Mouse (Mus musculus) gastrocnemius, adult 2 months (tissue): ENCODE data around the gene Psmb9. TPM values are rescaled to one million over a fixed set of nuclear protein-coding genes. Genes with fewer than 3 reads are reported as not detected.

Experiments
- DNase-seq: peaks from one replicate; pipeline ENCODE4 v3.0.0; 2022
- H3K27ac ChIP-seq: fragments of 200-600 bp; 2 replicates; pipeline ENCODE4 v1.8.1; 2022; ENCODE audit warnings: mild to moderate bottlenecking
- H3K4me3 ChIP-seq: fragments of 200-600 bp; 2 replicates; pipeline ENCODE4 v1.8.1; 2022; ENCODE audit warnings: mild to moderate bottlenecking, moderate library complexity
- CTCF ChIP-seq: fragments of 200-600 bp; IDR thresholded peaks from 2 replicates; pipeline ENCODE4 v1.8.1; 2022; ENCODE audit warnings: antibody characterized with exemption, mild to moderate bottlenecking, moderate library complexity
- intact Hi-C: fragments of 180-260 bp; cut with DNase I; formaldehyde crosslinking; loops from one replicate; pipeline ENCODE4 v1.15.1; 2025
- total RNA-seq, 2 experiments: library from RNA; stranded (reverse); gene quantifications; 2 replicates each; pipeline ENCODE4 v1.2.3; 2021

Psmb9 gene
- total RNA-seq, 2 experiments from 2014 or later: 1.4 to 1.7 TPM

DNA sequence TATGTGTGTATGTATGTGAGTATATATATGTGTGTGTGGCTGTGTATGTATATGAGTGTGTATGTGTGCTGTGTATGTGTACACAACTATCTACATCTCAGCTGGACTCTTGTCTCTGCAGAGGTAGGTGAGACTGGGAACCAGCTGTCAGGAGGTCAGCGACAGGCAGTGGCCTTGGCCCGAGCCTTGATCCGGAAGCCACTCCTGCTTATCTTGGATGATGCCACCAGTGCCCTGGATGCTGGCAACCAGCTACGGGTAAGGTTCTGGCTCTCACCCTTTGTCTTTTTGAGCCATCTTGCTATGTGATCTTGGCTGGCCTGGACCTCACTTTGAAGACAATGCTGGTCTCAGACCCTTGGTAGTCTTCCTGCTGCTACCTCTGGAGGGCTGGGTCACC is 7.2 kb upstream of the Psmb9 start:
- no peak overlapping the region for H3K4me3 ChIP-seq
- intact Hi-C loops: no loop called here
- TF ChIP-seq CTCF: no peak
- no peak for DNase-seq
- H3K27ac ChIP-seq: no peak overlapping the region

DNA sequence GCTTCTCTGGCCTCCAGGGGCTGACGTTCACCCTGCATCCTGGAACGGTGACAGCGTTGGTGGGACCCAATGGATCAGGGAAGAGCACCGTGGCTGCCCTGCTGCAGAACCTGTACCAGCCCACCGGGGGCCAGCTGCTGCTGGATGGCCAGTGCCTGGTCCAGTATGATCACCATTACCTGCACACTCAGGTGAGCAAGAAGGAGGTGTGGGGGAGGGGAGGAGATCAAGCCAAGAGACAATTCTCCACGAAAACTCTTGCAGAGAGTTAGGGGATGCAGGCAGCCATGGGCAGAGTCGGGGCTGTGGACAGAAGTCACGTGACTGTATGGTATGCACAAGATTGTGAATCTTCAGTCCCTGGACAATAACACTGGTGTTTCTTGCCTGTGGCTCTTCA is 5.9 kb upstream of the Psmb9 start:
- H3K4me3 ChIP-seq: no peak overlapping the region
- intact Hi-C loops: no loop called here

DNA sequence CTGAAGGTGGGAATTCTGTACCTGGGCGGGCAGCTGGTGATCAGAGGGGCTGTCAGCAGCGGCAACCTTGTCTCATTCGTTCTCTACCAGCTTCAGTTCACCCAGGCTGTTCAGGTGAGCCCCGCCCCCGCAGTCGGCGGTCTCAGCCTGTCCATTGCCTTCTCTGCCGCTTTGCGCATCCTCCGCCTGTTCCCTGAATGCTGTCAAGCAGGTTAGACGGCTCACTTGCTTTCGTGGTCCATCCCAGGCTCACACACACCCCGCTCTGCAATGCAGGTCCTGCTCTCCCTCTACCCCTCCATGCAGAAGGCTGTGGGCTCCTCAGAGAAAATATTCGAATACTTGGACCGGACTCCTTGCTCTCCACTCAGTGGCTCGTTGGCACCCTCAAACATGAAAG is 5.3 kb upstream of the Psmb9 start:
- H3K4me3 ChIP-seq: no peak overlapping the region

More for the DNA sequence above, 5.9 kb upstream of the Psmb9 start:
- TF ChIP-seq CTCF: no peak
- DNase-seq: no peak
- H3K27ac ChIP-seq: no peak overlapping the region

DNA sequence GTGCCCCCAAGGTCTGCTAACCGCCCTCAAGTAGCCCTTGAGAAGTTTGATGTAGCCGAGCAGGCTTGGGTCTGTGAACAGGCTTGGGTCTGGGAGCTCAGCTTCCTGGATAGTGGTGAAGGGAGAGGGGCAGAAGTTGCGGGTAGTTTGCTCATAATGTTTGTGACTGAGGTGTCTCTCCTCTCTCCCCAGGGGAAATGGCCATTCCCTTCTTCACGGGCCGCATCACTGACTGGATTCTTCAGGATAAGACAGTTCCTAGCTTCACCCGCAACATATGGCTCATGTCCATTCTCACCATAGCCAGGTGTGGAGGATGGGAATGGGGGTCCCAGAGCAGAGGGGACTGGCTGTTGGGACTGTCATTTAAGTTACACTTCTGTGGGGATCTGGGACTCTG is 1.4 kb upstream of the Psmb9 start:
- intact Hi-C loops: no loop called here
- DNase-seq: no peak
- Histone ChIP-seq H3K4me3 (no peak overlapping the region; the same call in 1 of the 2 replicates), H3K27ac (no peak overlapping the region)
- no peak for TF ChIP-seq CTCF

More for the DNA sequence above, 5.3 kb upstream of the Psmb9 start:
- no peak for DNase-seq
- no peak for TF ChIP-seq CTCF
- intact Hi-C loops: no loop called here
- H3K27ac ChIP-seq: no peak overlapping the region

DNA sequence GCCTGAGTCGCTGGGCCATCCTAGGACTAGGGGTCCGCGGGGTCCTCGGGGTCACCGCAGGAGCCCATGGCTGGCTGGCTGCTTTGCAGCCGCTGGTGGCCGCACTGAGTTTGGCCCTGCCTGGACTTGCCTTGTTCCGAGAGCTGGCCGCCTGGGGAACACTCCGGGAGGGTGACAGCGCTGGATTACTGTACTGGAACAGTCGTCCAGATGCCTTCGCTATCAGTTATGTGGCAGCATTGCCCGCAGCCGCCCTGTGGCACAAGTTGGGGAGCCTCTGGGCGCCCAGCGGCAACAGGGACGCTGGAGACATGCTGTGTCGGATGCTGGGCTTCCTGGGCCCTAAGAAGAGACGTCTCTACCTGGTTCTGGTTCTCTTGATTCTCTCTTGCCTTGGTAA is 446 bp upstream of the Psmb9 start:
- TF ChIP-seq CTCF: no peak
- no peak for DNase-seq
- Histone ChIP-seq H3K4me3 (peak overlapping the region; percentile 88), H3K27ac (peak overlapping the region; percentile 89)
- intact Hi-C loops: no loop called here

DNA sequence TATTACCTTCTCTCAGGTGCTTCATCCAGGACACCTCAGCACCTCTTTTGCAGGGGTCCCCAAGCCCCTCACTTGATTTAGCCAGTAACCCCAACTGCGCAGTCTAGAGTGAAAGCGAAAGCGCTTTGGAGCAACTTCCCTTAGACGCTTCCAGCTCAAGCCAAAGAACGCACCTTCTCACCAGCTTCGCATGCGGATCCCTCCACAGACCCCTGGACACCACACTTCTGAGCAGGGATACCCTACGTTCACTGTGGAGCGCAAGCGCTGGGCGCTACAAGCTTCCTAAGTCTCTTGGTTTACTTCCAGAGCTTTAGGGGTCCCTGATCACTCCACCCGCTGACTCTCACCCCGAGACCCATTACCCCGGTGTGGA is 691 bp downstream of the Psmb9 start:
- intact Hi-C loops: no loop called here
- H3K27ac ChIP-seq: peak overlapping the region; percentile 89
- peak overlapping the region; percentile 88 for H3K4me3 ChIP-seq
- no peak for TF ChIP-seq CTCF
- no peak for DNase-seq

DNA sequence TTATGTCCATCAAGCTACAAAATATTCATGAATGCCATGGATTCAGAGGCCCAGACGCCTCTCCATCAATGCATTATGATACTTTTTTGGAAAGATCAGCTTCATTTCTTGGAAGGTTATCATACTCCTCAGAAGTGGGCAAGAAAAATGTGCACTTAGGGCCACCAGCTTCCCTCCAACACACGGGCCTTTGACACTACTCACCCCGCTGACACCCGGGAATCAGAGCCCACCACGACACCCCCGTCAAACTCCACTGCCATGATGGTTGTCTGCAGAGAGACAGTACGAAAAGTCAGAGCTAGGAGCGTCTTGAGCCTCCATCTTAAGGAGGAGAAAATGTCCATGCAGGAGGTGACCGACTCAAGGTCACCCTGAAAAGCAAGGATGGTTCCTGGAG is 2.0 kb downstream of the Psmb9 start:
- DNase-seq: no peak
- TF ChIP-seq CTCF: no peak
- no peak overlapping the region for H3K4me3 ChIP-seq
- no peak overlapping the region for H3K27ac ChIP-seq
- intact Hi-C loops: no loop called here

DNA sequence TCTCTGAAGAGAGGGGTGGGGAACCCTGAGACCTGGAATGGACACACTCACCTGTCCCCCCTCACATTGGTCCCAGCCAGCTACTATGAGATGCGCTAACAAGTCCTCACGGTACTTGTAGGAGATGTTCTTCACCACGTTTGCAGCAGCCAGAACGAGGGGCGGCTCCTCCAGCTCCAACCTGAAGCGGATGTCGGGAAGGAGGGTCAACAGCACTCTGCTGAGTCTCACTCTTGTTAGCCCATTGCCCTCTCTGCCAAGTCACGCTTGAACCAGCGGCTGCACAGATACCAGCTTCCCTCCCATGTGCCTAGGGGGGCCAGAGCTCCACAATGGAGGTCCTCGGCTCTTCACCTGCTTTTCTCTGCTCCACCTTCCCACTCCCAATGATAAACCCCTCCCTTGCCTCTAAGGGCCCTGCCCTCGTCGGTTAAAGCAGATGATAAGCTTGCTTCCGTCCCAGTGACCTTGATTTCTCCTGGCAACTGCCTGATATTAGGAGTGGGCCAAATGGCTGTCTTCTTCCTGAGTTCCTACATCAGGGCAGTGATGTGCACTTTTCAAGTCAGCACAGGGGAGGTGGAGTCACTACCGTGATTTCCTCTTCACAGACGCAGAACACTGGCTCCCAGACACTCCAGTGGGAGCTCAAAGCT is 3.9 kb downstream of the Psmb9 start:
- no peak for TF ChIP-seq CTCF
- DNase-seq: no peak
- H3K27ac ChIP-seq: no peak overlapping the region
- intact Hi-C loops: no loop called here
- H3K4me3 ChIP-seq: no peak overlapping the region

DNA sequence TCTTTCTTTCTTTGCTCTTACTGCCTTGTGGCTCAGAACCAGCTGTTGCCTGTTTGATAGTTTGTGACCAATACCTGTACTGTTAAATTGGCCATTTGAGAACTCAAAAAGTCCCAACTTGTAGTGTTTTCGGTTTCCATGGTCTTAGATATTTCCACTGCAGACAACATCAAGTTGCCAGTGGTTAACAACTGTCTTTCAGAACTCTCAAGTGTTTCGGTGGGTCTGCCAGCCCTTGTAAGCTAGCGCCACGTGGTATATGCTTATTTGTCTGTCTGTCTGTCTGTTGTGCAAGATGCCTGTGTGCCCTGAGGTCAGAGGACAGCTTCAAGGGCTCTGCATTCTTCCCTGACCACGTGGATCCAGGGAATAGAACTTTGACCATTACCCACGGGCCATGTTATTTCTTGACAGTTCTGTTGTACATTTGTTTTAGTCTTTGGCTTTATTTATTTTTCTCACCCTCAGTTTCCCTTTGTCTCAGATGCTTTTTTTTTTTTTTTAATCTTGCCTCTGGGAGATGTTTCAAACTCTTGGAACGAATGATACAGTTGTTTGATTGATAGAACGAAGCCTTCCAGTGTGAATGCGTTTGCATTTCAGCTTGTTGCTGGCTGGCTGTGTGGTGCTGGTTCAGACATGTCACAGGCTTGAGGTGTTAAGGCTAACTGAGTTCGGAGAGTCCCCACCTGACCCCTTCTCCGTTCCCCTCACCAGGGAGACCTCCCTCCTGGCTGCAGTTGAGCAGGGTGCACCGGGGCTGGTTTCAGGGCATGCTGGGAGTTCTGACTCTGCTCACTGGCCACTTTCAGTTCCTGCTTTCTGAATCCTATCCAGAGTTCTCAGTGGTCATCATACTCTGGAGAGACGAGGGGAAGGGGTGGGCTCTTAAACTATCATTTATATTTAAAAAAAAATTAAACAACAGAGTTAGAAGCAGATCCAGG is 7.4 kb downstream of the Psmb9 start:
- no peak for DNase-seq
- no peak overlapping the region for H3K4me3 ChIP-seq
- TF ChIP-seq CTCF: no peak
- intact Hi-C loops: loop anchor here (10.0 kb wide), 1 partner anchor 125 kb away; the partner anchor contains the start of gene H2-Eb1
- H3K27ac ChIP-seq: no peak overlapping the region

DNA sequence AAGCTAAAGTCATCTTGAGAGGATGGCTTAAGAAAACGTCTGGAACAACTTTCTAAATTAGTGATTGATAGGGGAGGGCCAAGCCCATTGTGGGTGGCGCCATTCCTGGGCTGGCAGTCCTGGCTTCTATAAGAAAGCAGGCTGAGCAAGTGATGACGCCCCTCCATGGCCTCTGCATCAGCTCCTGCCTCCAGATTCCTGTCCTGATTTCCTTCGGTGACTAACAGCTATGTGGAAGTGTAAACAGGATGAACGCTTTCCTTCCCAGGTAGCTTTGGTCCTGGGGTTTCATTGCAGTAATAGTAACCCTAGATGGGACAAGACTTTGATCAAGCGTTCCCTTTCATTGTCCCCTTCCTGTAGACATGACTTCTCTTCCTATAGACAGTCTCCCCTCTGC is 8.5 kb downstream of the Psmb9 start:
- no peak overlapping the region for H3K4me3 ChIP-seq
- intact Hi-C loops: loop anchor here (10.0 kb wide), 1 partner anchor 126 kb away; the partner anchor contains the start of gene H2-Eb1

DNA sequence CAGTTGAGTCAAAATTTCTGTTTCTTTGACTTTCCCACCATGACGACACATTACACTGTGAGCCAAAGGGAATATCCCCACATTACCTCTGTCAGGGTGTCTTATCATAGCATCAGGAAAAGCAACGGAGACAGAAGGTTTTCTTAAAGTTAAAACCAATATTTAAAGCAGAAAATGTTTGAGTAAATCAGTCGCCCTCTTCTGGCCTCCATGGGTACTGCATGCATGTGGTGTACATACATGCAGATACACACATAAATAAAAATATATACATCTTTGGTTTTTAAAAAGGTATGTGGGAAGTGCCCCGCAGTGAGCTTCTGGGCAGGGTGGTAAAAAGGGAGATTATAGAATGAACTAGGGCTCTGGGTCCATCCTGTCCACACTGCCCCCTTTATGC is 10.4 kb downstream of the Psmb9 start:
- Histone ChIP-seq H3K27ac (no peak overlapping the region), H3K4me3 (no peak overlapping the region)
- intact Hi-C loops: loop anchor here (10.0 kb wide), 1 partner anchor 128 kb away; the partner anchor contains the start of gene H2-Eb1
- DNase-seq: no peak
- TF ChIP-seq CTCF: peak; percentile 43; the same call in 1 of the 2 replicates

More for the DNA sequence above, 8.5 kb downstream of the Psmb9 start:
- no peak for DNase-seq
- no peak overlapping the region for H3K27ac ChIP-seq
- no peak for TF ChIP-seq CTCF

DNA sequence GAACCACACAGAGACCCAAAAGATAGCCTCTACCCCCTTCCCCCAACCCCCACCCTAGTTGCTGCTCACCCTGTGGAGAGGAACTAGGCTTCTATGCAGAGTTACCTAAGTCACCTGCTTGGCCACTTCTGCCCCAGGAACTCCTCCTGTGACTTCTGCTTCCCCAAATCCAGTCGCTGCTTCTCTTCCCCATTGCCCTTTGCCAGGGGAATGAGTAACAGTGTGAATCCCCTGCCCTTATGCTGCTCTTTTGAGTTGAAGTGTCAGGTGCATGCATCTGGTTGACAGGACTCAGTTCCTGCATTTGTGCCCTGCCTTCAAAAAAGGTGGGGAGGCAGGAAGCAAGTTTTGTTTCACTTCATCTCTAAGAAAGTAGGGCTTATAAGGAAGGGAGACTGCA is 13.5 kb downstream of the Psmb9 start:
- no peak overlapping the region for H3K4me3 ChIP-seq
- no peak overlapping the region for H3K27ac ChIP-seq
- no peak for DNase-seq
- TF ChIP-seq CTCF: no peak
- intact Hi-C loops: loop anchor here (5.0 to 10.0 kb wide), 2 partner anchors 43 to 131 kb away; partner anchors contain the start of gene H2-Eb1

DNA sequence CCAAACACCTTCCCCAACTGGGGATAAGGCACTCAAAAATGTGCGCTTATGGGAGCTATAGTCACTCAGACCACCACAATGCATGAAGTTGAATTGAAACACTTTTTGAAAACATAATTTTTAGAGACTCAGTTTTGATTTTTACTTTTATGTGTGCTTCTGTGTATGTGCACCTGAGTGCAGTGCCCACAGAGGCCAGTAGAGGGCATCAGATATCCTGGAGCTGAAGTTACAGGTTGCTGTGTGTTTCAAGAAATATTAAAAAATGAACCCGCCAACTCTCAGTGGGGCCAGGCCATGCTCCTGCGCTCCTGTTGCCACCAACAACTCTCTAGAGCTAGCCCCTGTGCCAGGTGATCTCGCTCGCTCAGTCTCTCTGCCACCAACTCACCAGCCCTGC is 15.0 kb downstream of the Psmb9 start:
- intact Hi-C loops: loop anchor here (5.0 to 10.0 kb wide), 2 partner anchors 45 to 132 kb away; partner anchors contain the start of gene H2-Eb1
- no peak overlapping the region for H3K4me3 ChIP-seq
- H3K27ac ChIP-seq: no peak overlapping the region
- DNase-seq: no peak
- TF ChIP-seq CTCF: peak; percentile 16; the same call in 1 of the 2 replicates
